Mouse (Mus musculus) embryonic fibroblast, embryonic 13.5 days (primary cell): Measurements from ENCODE around the gene Ptprf.

Experiments used
- CTCF ChIP-seq: IDR thresholded peaks from 2 replicates; pipeline ENCODE4 v1.5.1; 2011; ENCODE audit warnings: mild to moderate bottlenecking, control low read depth, low read length, moderate library complexity, borderline replicate concordance; ENCODE audit not compliant: insufficient read depth
- POLR2A ChIP-seq: IDR thresholded peaks from 2 replicates; pipeline ENCODE4 v1.6.1; 2011; ENCODE audit warnings: low read depth, mild to moderate bottlenecking, control low read depth, low read length, moderate library complexity

DNA sequence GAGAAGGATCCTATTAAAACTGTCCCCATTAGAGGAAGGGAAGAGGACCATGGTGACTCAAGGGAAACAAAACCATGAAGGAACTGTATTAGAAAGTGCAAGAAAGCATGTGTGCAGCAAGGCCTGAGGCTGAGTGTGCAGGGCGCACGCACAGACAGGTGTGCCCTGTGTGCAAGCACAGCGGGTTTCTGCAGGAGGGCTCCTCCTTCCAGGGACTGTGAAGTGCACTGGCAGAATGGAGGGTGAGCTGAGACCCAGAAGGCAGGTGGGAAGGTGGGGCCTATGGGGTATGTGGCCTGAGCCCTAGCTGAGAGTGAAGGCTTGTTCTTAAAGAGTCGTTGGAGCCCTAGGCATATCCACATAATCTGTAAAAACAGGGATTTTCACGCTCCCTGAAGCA, 1.9 kb downstream of the Ptprf start:
- TF ChIP-seq CTCF (no peak), POLR2A (no peak)
